Mouse (Mus musculus) kidney, embryonic 16.5 days (tissue): Measurements from ENCODE around the gene Dlk1. TPM values are rescaled to one million over a fixed set of nuclear protein-coding genes. Genes with fewer than 3 reads are reported as not detected.

Source experiments
- polyA plus RNA-seq: library from polyadenylated mRNA; unstranded; fragments of >200 nt; fragmentation: Nextera tagmentation; extraction: Ambion mirVana; gene quantifications from 2 replicates; pipeline ENCODE4 v1.2.1, GENCODE M21; 2015

Gene Dlk1
- polyA plus RNA-seq, 1 experiment from 2014 or later, result 111 TPM

Other genes with a start within 250 kb of the Dlk1 start
- gene Rtl1, start 147.5 kb downstream of the Dlk1 start, polyA plus RNA-seq, result 0.46 and 0.62 TPM in 2 replicates